Mouse (Mus musculus): Measurements from ENCODE around the gene Wwp2. TPM values are rescaled to one million over a fixed set of nuclear protein-coding genes. Genes with fewer than 3 reads are reported as not detected.

Wwp2 gene
- polyA plus RNA-seq, 1 experiment from 2014 or later: 25.2 TPM

DNA sequence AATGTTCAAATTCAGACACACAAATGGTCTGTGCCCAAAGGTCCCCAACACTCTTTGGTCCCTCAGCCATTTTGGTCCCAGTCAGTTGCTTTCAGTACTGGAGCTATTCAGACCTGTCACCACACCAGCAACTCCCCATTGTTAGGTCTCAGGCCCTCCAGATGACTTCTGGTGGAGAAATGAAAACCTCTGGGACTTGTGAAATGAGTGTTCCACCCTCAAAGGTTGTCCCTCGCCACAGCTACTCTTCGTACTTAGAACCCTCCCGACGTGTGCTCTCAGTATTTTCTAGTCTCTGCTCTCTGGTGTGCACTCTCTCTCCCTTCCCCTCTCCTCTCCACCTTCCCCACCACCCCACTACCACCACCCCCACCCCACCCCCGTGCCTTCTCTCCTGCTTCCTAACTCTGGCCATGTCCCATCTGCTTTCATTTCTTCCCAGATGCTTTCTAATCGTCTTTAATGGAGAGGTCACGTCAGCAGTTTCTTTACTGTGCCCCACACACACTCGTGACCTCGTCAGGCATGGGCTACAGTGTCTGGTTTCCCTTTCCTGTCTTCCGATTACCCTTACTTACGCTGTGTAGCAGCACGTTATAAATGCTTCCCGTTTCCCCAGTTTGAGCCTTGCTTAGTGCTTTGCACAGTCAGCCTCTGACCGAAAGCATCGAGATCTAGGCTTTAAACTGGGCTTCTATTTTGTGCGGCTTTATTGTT, 124.8 kb downstream of the Wwp2 start:
- Histone ChIP-seq H3K9ac (ENCODE audit: low read length) (no peak overlapping the region; the same call in 1 of the 2 replicates), H3K4me1 (replicated peaks; ENCODE audit: control insufficient read depth, insufficient read depth) (no peaks in the 10 kb centered on the region), H3K4me3 (ENCODE audit: low read depth, low read length) (no peak overlapping the region), H3K36me3 (ENCODE audit: control insufficient read depth, insufficient read depth, low read length) (no peaks in the 10 kb centered on the region), H3K9me3 (ENCODE audit: control insufficient read depth, low read length) (no peaks in the 10 kb centered on the region), H3K27me3 (ENCODE audit: control insufficient read depth, insufficient read depth, low read length) (no peaks in the 10 kb centered on the region), H3K27ac (replicated peaks) (no peak overlapping the region), H3K4me2 (replicated peaks; ENCODE audit: low read depth) (peak overlapping the region; percentile 29; the same call in 1 of the 2 replicates)
- no peak for TF ChIP-seq CTCF (IDR thresholded peaks at IDR 0.05; ENCODE audit: low read depth)
- no peak for TF ChIP-seq EP300 (optimal IDR thresholded peaks at IDR 0.05)
- ATAC-seq (ENCODE audit: low FRiP score, low TSS enrichment): no peak
- DNase-seq (ENCODE audit: low spot score): no peak
- 49% methylated on average over 16 of the region's 16 CpGs for WGBS

DNA sequence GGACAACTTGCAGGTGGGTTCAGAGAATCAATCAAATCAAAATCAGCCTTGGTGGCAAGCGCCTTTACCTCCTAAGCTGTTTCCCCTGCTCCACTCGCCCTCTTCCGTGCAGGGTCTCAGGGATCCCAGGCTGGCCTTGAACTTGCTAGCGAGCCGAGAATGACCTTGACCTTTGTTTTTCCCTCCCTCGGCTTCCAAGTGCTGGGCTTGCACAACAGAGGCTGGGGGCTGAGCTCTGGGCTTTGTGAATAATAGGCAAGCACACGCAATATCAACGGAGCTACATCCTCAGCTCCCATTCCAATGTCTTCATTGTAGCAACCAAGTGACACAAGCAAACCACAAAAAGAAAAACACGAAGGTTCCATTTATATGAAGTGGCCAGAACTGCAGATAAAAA, 126.0 kb downstream of the Wwp2 start:
- whole genome bisulfite sequencing: 70% methylated on average over 9 of the region's 9 CpGs

DNA sequence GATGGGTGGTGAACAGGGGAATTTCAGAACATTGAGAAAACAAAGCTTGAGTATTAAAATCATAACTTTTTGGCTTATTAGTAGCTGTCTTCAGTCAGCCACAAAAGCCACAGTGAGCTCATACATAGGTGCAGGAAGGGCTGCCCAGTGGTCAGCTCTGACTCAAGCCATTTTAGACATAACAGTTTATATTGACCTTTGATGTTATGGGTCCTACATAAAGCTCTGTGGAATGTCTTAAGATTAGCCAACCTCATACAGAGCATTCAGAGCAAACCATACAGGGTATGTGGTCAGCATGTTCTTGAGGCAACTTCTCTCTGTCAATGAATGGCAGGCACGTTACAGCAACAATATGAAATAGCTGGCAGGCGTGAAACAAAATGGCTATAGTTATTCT, 134.9 kb downstream of the Wwp2 start:
- H3K4me3 ChIP-seq (ENCODE audit: low read depth, low read length): no peak overlapping the region
- 69% methylated on average over 2 of the region's 2 CpGs for WGBS
- no peaks in the 10 kb centered on the region for H3K36me3 ChIP-seq (ENCODE audit: control insufficient read depth, insufficient read depth, low read length)
- DNase-seq (ENCODE audit: low spot score): no peak
- no peaks in the 10 kb centered on the region for H3K4me1 ChIP-seq (replicated peaks; ENCODE audit: control insufficient read depth, insufficient read depth)
- H3K4me2 ChIP-seq (replicated peaks; ENCODE audit: low read depth): no peak overlapping the region
- H3K9me3 ChIP-seq (ENCODE audit: control insufficient read depth, low read length): no peaks in the 10 kb centered on the region
- ATAC-seq (ENCODE audit: low FRiP score, low TSS enrichment): no peak
- no peaks in the 10 kb centered on the region for H3K27me3 ChIP-seq (ENCODE audit: control insufficient read depth, insufficient read depth, low read length)
- H3K27ac ChIP-seq (replicated peaks): no peak overlapping the region
- TF ChIP-seq CTCF (IDR thresholded peaks at IDR 0.05; ENCODE audit: low read depth) (no peak), EP300 (optimal IDR thresholded peaks at IDR 0.05) (no peak)
- H3K9ac ChIP-seq (ENCODE audit: low read length): no peak overlapping the region

More for the DNA sequence above, 126.0 kb downstream of the Wwp2 start:
- H3K9me3 ChIP-seq (ENCODE audit: control insufficient read depth, low read length): no peaks in the 10 kb centered on the region
- no peak overlapping the region for H3K4me3 ChIP-seq (ENCODE audit: low read depth, low read length)
- DNase-seq (ENCODE audit: low spot score): no peak
- no peaks in the 10 kb centered on the region for H3K4me1 ChIP-seq (replicated peaks; ENCODE audit: control insufficient read depth, insufficient read depth)
- H3K27ac ChIP-seq (replicated peaks): no peak overlapping the region
- no peaks in the 10 kb centered on the region for H3K36me3 ChIP-seq (ENCODE audit: control insufficient read depth, insufficient read depth, low read length)
- H3K4me2 ChIP-seq (replicated peaks; ENCODE audit: low read depth): no peak overlapping the region
- H3K9ac ChIP-seq (ENCODE audit: low read length): no peak overlapping the region
- ATAC-seq (ENCODE audit: low FRiP score, low TSS enrichment): no peak
- TF ChIP-seq CTCF (IDR thresholded peaks at IDR 0.05; ENCODE audit: low read depth): no peak
- TF ChIP-seq EP300 (optimal IDR thresholded peaks at IDR 0.05): no peak
- no peaks in the 10 kb centered on the region for H3K27me3 ChIP-seq (ENCODE audit: control insufficient read depth, insufficient read depth, low read length)

DNA sequence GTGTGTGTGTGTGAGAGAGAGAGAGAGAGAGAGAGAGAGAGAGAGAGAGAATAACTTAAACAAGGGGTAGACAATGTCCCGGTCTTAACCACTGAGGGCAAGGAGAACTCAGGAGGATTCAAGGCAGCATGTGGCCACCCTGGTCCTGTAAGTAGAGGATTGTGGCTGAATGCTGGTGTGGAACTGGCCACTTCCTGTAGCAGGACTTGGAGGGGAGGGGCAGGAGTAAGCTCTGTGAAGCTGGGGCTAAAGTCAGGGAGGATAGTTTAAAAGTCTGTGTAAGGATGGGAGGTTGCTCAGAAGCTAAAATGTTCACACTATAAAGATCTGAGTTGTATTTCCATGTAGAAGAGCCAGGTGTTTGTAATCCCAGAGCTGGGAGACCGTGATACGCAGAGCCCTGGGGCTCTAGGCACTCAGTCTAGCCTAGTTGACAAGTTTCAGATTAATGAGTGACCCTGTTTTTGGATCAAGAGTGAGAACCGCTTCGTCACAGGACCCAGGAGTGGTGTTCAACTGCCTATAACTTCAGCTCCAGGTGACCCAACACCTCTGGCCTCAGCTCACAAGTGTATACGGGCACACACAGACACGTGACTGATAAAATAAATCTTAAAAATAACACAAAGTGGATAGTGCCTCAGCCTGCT, 135.4 kb downstream of the Wwp2 start:
- no peak for ATAC-seq (ENCODE audit: low FRiP score, low TSS enrichment)
- TF ChIP-seq EP300 (optimal IDR thresholded peaks at IDR 0.05): no peak
- TF ChIP-seq CTCF (IDR thresholded peaks at IDR 0.05; ENCODE audit: low read depth): no peak
- Histone ChIP-seq H3K27me3 (ENCODE audit: control insufficient read depth, insufficient read depth, low read length) (no peaks in the 10 kb centered on the region), H3K9me3 (ENCODE audit: control insufficient read depth, low read length) (no peaks in the 10 kb centered on the region), H3K4me2 (replicated peaks; ENCODE audit: low read depth) (no peak overlapping the region), H3K36me3 (ENCODE audit: control insufficient read depth, insufficient read depth, low read length) (no peaks in the 10 kb centered on the region), H3K9ac (ENCODE audit: low read length) (no peak overlapping the region), H3K27ac (replicated peaks) (no peak overlapping the region), H3K4me1 (replicated peaks; ENCODE audit: control insufficient read depth, insufficient read depth) (no peaks in the 10 kb centered on the region), H3K4me3 (ENCODE audit: low read depth, low read length) (no peak overlapping the region)
- no peak for DNase-seq (ENCODE audit: low spot score)
- 65% methylated on average over 7 of the region's 7 CpGs for WGBS

DNA sequence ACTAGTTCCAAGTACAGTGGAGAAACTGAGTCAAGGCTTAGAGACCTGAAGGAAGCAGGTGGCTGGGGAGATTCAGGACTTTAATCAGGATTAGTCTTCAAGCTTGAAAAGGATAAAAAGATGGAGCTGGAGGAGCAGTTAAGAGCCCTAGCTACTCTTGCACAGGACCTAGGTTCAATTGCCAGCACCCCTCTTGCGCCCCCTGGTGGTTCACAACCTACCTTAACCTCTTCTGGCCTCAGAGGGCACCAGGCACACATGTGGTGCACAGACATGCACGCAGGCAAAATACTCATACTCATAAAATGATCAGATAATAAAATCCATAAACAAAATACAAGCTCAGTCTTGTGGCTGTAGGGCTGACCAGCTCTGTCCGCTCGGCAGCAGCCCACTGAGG, 136.3 kb downstream of the Wwp2 start:
- Histone ChIP-seq H3K27ac (replicated peaks) (no peak overlapping the region), H3K36me3 (ENCODE audit: control insufficient read depth, insufficient read depth, low read length) (no peaks in the 10 kb centered on the region), H3K4me3 (ENCODE audit: low read depth, low read length) (no peak overlapping the region), H3K27me3 (ENCODE audit: control insufficient read depth, insufficient read depth, low read length) (no peaks in the 10 kb centered on the region), H3K4me2 (replicated peaks; ENCODE audit: low read depth) (no peak overlapping the region), H3K4me1 (replicated peaks; ENCODE audit: control insufficient read depth, insufficient read depth) (no peaks in the 10 kb centered on the region), H3K9me3 (ENCODE audit: control insufficient read depth, low read length) (no peaks in the 10 kb centered on the region), H3K9ac (ENCODE audit: low read length) (no peak overlapping the region)
- DNase-seq (ENCODE audit: low spot score): peak; percentile 69
- TF ChIP-seq EP300 (optimal IDR thresholded peaks at IDR 0.05): no peak
- peak; percentile 81 for TF ChIP-seq CTCF (IDR thresholded peaks at IDR 0.05; ENCODE audit: low read depth)
- 0 out of 2 replicates have a peak, but pooled peaks have one; percentile 67 for ATAC-seq (ENCODE audit: low FRiP score, low TSS enrichment)
- 55% methylated on average over 4 of the region's 4 CpGs for WGBS

DNA sequence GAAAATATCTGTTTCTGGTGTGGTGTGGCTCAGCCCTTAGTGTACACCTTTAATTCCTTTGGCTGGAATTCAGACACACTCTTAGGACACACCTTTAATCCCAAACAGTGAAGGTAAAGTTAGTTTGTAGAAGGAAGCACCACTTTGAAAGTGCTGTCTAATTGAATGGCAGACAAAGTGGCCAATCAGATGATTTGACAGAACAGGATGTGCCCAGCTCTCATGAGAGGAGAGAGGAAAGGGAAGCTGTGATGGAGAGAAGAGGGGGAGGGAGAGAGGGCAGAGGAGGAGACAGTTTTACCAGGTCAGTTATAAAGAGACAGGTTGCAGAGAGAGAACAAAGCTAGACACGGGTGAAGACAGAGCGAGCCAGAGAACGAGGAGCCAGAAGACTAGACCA, 138.6 kb downstream of the Wwp2 start:
- 62% methylated on average over 3 of the region's 3 CpGs for WGBS
- no peaks in the 10 kb centered on the region for H3K27me3 ChIP-seq (ENCODE audit: control insufficient read depth, insufficient read depth, low read length)
- H3K27ac ChIP-seq (replicated peaks): no peak overlapping the region
- no peaks in the 10 kb centered on the region for H3K9me3 ChIP-seq (ENCODE audit: control insufficient read depth, low read length)
- no peak for TF ChIP-seq CTCF (IDR thresholded peaks at IDR 0.05; ENCODE audit: low read depth)
- TF ChIP-seq EP300 (optimal IDR thresholded peaks at IDR 0.05): no peak
- H3K36me3 ChIP-seq (ENCODE audit: control insufficient read depth, insufficient read depth, low read length): peaks cover 3% of the 10 kb centered on the region; the same call in 1 of the 2 replicates
- H3K9ac ChIP-seq (ENCODE audit: low read length): no peak overlapping the region
- no peak overlapping the region for H3K4me2 ChIP-seq (replicated peaks; ENCODE audit: low read depth)
- H3K4me3 ChIP-seq (ENCODE audit: low read depth, low read length): no peak overlapping the region
- no peak for DNase-seq (ENCODE audit: low spot score)
- ATAC-seq (ENCODE audit: low FRiP score, low TSS enrichment): no peak
- H3K4me1 ChIP-seq (replicated peaks; ENCODE audit: control insufficient read depth, insufficient read depth): no peaks in the 10 kb centered on the region

Measured in stomach, postnatal 0 days (tissue).